Mouse (Mus musculus): ENCODE measurements around the gene Gnb3. TPM values are rescaled to one million over a fixed set of nuclear protein-coding genes. Genes with fewer than 3 reads are reported as not detected.

Gnb3 gene
- polyA plus RNA-seq, 1 experiment from 2014 or later, result 0.53 TPM

DNA sequence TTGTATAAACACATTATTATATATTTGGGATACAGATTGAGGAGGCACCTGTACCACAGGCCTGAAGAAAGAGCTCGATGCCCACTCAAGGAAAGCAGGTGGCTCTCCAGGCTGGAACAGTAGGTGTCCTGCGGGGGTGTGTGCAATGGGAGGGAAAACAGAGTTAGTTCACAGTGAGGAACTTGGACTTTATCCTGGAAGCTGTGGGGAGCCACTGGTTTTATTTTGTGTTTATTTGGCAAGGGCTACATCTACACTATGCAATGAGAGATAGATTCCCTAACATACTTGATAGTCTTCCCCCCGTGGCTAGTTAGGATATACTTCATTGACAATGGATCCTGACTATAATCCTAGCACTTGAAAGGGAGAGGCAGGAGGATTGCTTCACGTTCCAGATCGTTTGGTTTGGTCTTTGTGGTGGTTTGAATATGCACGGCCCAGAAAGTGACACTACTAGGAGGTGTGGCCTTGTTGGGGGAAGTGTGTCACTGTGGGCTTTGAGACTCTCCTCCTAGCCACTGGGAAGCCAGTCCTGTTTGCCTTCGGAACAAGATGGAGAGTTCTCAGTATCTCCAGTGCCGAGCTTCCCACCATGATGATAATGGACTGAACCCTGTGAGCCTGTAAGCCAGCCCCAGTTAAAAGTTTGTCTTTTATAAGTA is 53.2 kb downstream of the Gnb3 start:
- no peaks in the 10 kb centered on the region for H3K27me3 ChIP-seq (ENCODE audit: control insufficient read depth, insufficient read depth, low read length)
- H3K4me1 ChIP-seq (replicated peaks; ENCODE audit: control insufficient read depth, insufficient read depth), result no peaks in the 10 kb centered on the region
- WGBS, result 54% methylated on average over 8 of the region's 8 CpGs
- H3K4me3 ChIP-seq (ENCODE audit: low read depth, low read length), result no peak overlapping the region
- no peaks in the 10 kb centered on the region for H3K36me3 ChIP-seq (ENCODE audit: control insufficient read depth, insufficient read depth, low read length)
- no peak overlapping the region for H3K27ac ChIP-seq (replicated peaks)
- no peak for TF ChIP-seq CTCF (IDR thresholded peaks at IDR 0.05; ENCODE audit: low read depth)
- no peak for TF ChIP-seq EP300 (optimal IDR thresholded peaks at IDR 0.05)
- no peaks in the 10 kb centered on the region for H3K9me3 ChIP-seq (ENCODE audit: control insufficient read depth, low read length)
- DNase-seq (ENCODE audit: low spot score) (no peak), ATAC-seq (ENCODE audit: low FRiP score, low TSS enrichment) (no peak)
- no peak overlapping the region for H3K9ac ChIP-seq (ENCODE audit: low read length)
- no peak overlapping the region for H3K4me2 ChIP-seq (replicated peaks; ENCODE audit: low read depth)

Other genes with a start within 250 kb of the Gnb3 start
- 0.05 TPM in 1 of 2 replicates, not detected in the other for gene C1s2, start 204.2 kb downstream of the Gnb3 start, polyA plus RNA-seq (2015; fragmentation: Nextera tagmentation; extraction: Ambion mirVana)
- 78.8 and 79.6 TPM in 2 replicates for gene Lpcat3, start 177.2 kb downstream of the Gnb3 start, polyA plus RNA-seq (2015; fragmentation: Nextera tagmentation; extraction: Ambion mirVana)
- gene Emg1, start 128.1 kb downstream of the Gnb3 start, polyA plus RNA-seq (2015; fragmentation: Nextera tagmentation; extraction: Ambion mirVana), result 93.9 and 94.8 TPM in 2 replicates
- 230 and 237 TPM in 2 replicates for gene Phb2, start 127.9 kb downstream of the Gnb3 start, polyA plus RNA-seq (2015; fragmentation: Nextera tagmentation; extraction: Ambion mirVana)
- 13.1 and 15.8 TPM in 2 replicates for gene Ptpn6, start 101.6 kb downstream of the Gnb3 start, polyA plus RNA-seq (2015; fragmentation: Nextera tagmentation; extraction: Ambion mirVana)
- 292 and 310 TPM in 2 replicates for gene Grcc10, start 98.9 kb downstream of the Gnb3 start, polyA plus RNA-seq (2015; fragmentation: Nextera tagmentation; extraction: Ambion mirVana)
- not detected in 2 replicates for gene Gm45234, start 84.3 kb downstream of the Gnb3 start, polyA plus RNA-seq (2015; fragmentation: Nextera tagmentation; extraction: Ambion mirVana)
- gene Atn1, start 83.8 kb downstream of the Gnb3 start, polyA plus RNA-seq (2015; fragmentation: Nextera tagmentation; extraction: Ambion mirVana), result 6.6 and 6.9 TPM in 2 replicates
- gene Eno2, start 70.6 kb downstream of the Gnb3 start, polyA plus RNA-seq (2015; fragmentation: Nextera tagmentation; extraction: Ambion mirVana), result 4.3 and 5.1 TPM in 2 replicates
- gene Lrrc23, start 60.5 kb downstream of the Gnb3 start, polyA plus RNA-seq (2015; fragmentation: Nextera tagmentation; extraction: Ambion mirVana), result 0.19 and 0.28 TPM in 2 replicates
- 18.8 and 18.9 TPM in 2 replicates for gene Spsb2, start 31.6 kb downstream of the Gnb3 start, polyA plus RNA-seq (2015; fragmentation: Nextera tagmentation; extraction: Ambion mirVana)
- 463 and 465 TPM in 2 replicates for gene Tpi1, start 26.0 kb downstream of the Gnb3 start, polyA plus RNA-seq (2015; fragmentation: Nextera tagmentation; extraction: Ambion mirVana)
- gene Usp5, start 10.8 kb downstream of the Gnb3 start, polyA plus RNA-seq (2015; fragmentation: Nextera tagmentation; extraction: Ambion mirVana), result 60.3 and 61.8 TPM in 2 replicates
- 43.3 and 52.8 TPM in 2 replicates for gene Cdca3, start 10.7 kb downstream of the Gnb3 start, polyA plus RNA-seq (2015; fragmentation: Nextera tagmentation; extraction: Ambion mirVana)
- 9.7 and 10.7 TPM in 2 replicates for gene P3h3, start 17.5 kb upstream of the Gnb3 start, polyA plus RNA-seq (2015; fragmentation: Nextera tagmentation; extraction: Ambion mirVana)
- 0.45 and 0.87 TPM in 2 replicates for gene Gpr162, start 23.7 kb upstream of the Gnb3 start, polyA plus RNA-seq (2015; fragmentation: Nextera tagmentation; extraction: Ambion mirVana)
- 0.45 and 0.65 TPM in 2 replicates for gene Cd4, start 47.9 kb upstream of the Gnb3 start, polyA plus RNA-seq (2015; fragmentation: Nextera tagmentation; extraction: Ambion mirVana)
- gene Lag3, start 71.4 kb upstream of the Gnb3 start, polyA plus RNA-seq (2015; fragmentation: Nextera tagmentation; extraction: Ambion mirVana), result 0.93 and 1.4 TPM in 2 replicates
- 260 and 276 TPM in 2 replicates for gene Ptms, start 79.8 kb upstream of the Gnb3 start, polyA plus RNA-seq (2015; fragmentation: Nextera tagmentation; extraction: Ambion mirVana)
- gene Mlf2, start 91.1 kb upstream of the Gnb3 start, polyA plus RNA-seq (2015; fragmentation: Nextera tagmentation; extraction: Ambion mirVana), result 312 and 330 TPM in 2 replicates
- 114 and 121 TPM in 2 replicates for gene Cops7a, start 125.3 kb upstream of the Gnb3 start, polyA plus RNA-seq (2015; fragmentation: Nextera tagmentation; extraction: Ambion mirVana)
- gene Pianp, start 156.4 kb upstream of the Gnb3 start, polyA plus RNA-seq (2015; fragmentation: Nextera tagmentation; extraction: Ambion mirVana), result 3.1 and 4.0 TPM in 2 replicates
- gene Zfp384, start 168.9 kb upstream of the Gnb3 start, polyA plus RNA-seq (2015; fragmentation: Nextera tagmentation; extraction: Ambion mirVana), result 7.0 and 7.2 TPM in 2 replicates
- gene Ing4, start 199.5 kb upstream of the Gnb3 start, polyA plus RNA-seq (2015; fragmentation: Nextera tagmentation; extraction: Ambion mirVana), result 72.5 and 77.4 TPM in 2 replicates
- 2.5 and 2.6 TPM in 2 replicates for gene Acrbp, start 209.4 kb upstream of the Gnb3 start, polyA plus RNA-seq (2015; fragmentation: Nextera tagmentation; extraction: Ambion mirVana)
- gene Lpar5, start 227.6 kb upstream of the Gnb3 start, polyA plus RNA-seq (2015; fragmentation: Nextera tagmentation; extraction: Ambion mirVana), result 6.4 and 7.0 TPM in 2 replicates

All from stomach, postnatal 0 days (tissue).